ENCODE assay signal across 1 mouse cellular context in genomic region chr15:78564764-78565435, GRCm38 (mm10).
TF ChIP-seq lines count a peak whose summit lies in the region.

No protein-coding gene starts in this region.

TF ChIP-seq in MEL, 35 proteins besides CTCF, POLR2A, EP300 and RAD21:
- TF ChIP-seq USF1 (IDR thresholded peaks at IDR 0.05; ENCODE audit: low read depth, low read length) (peak; percentile 46; the same call in 1 of the 2 replicates), TCF12 (IDR thresholded peaks at IDR 0.05; ENCODE audit: low read depth, low read length) (peak; percentile 87), MYC (IDR thresholded peaks at IDR 0.05; ENCODE audit: low read depth, low read length) (peak; percentile 79), ZNF384 (IDR thresholded peaks at IDR 0.05; ENCODE audit: low read depth, low read length) (peak; percentile 90), GATA1 (IDR thresholded peaks at IDR 0.05; ENCODE audit: low read depth, low read length) (peak; percentile 83), MAFK (IDR thresholded peaks at IDR 0.05; ENCODE audit: borderline replicate concordance, low read depth, low read length) (no peak), ETS1 (IDR thresholded peaks at IDR 0.05; ENCODE audit: low read depth, low read length) (peak; percentile 62; the same call in 1 of the 2 replicates), MAZ (IDR thresholded peaks at IDR 0.05; ENCODE audit: low read depth, low read length) (peak; percentile 76; the same call in 1 of the 2 replicates), RCOR1 (IDR thresholded peaks at IDR 0.05; ENCODE audit: low read depth, low read length) (no peak), BHLHE40 (IDR thresholded peaks at IDR 0.05; ENCODE audit: borderline replicate concordance, low read depth, low read length) (peak; percentile 75; the same call in 1 of the 2 replicates), TAL1 (IDR thresholded peaks at IDR 0.05; ENCODE audit: low read length) (0 out of 2 replicates have a peak, but pooled peaks have one; percentile 10)
